Mouse (Mus musculus) urinary bladder, postnatal 14 days (tissue): ENCODE data around the gene Prdm10.

Source experiments
- DNase-seq: peaks from one replicate; pipeline ENCODE4 v3.0.0; 2021; ENCODE audit warnings: low spot score

Prdm10 gene

DNA sequence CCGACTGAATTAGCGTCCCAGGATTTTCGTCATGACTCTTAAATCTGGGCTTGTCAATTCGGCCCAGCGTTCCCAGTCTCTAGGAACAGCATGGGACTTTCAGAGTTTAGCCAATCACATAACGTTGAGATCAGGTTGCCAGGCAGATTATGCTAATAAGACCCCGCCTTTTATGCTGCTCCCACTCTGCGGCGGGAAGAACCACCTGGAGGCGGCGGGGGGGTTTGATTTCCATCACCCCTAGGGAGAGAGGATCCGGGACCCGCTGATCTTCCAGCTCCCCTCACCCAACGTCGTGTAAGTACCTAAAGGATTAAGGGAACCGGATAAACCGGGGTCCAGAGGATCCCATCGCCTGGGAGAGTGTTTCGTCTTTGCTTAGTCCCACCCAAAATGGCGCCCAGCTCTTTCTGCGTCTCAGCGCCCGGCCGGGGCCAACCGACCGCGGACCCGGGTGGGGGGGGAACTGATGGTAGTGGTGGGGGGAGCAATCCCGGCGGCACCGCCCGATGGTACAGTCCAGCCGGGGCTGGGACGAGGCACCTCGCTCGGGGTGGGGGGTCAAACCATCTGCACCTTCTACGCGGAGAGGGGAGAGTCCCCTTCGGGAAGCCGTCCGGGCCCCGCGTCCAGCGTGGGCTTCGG is at the start of gene Prdm10:
Prdm10 (plus strand) TSS at position 173 of the 645 bp plus-strand sequence.
- peak; percentile 94 for DNase-seq

DNA sequence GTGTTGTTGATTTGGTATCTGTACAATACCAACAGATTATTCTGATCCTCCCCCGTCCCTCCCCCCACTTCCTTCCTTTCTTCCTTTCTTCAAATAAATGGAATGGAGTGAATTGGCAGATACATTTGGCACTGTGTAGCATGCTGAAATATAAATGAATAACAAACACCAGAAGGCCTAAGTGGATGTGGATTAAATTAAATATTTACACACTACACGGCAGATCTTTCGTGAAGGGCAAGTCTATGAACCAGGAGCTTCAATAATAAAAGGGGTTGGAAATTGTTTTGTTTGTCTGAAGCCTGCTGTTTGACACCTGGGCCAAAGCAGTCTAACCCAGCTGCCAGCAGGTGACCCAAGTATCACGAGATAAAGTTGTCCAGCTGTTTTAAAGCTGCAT is 45.3 kb upstream of the Prdm10 start:
- no peak for DNase-seq

DNA sequence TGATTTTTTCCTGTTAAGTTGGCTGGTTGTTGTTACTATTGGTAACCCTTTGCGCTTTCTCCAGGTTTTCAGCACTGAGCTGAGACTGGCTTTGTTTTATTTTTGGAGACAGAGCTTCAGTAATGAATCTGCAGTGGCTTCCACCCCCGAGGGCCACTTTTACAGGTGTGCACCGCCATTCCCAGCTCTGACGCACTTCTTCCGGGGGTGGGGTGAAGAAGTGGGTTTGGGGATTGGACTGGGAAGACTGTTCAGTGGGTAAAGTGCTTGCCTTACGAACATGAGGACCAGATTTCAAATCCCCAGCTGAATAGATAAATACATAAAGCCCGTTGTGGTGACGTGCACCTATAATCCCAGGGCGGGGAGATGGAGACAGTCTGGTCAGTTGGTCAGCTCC is 44.8 kb upstream of the Prdm10 start:
- no peak for DNase-seq

DNA sequence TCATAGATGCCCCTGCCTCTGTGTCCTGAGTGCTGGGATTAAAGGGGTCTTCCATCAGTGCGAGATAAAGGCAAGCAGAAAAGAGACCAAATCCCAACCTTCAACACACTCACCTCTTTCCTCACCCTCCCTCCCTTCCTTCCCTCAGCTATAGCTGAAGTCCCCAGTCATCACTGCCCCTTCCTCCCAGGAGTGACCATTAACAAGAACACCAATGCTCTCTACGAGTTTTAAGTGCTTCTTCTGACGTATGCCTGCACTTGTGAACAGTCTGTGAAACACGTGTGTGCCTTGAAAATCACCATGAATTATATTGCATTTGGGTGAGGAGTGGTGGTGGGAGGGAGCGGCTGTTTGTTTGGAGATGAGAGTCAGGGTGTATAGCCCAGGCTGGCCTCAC is 44.3 kb upstream of the Prdm10 start:
- no peak for DNase-seq

DNA sequence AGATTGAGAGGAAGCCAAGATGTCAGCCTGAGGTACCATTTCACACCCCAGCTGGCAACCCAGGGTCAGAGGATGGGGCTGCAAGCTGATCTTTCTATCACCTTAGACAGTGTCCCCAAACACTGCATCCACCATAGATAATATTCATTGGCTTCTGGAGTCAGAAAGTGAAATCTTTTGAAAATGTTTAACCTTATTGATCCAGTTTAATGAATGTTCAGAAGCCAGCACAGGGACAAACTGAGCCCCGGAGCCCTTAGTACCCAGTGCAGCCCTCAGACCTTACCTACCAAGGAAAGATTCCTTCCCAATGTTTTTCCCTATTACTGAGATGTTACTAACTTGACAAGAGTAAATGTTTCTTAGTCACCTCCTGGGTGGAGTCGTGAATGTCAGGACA is 41.8 kb upstream of the Prdm10 start:
- no peak for DNase-seq

DNA sequence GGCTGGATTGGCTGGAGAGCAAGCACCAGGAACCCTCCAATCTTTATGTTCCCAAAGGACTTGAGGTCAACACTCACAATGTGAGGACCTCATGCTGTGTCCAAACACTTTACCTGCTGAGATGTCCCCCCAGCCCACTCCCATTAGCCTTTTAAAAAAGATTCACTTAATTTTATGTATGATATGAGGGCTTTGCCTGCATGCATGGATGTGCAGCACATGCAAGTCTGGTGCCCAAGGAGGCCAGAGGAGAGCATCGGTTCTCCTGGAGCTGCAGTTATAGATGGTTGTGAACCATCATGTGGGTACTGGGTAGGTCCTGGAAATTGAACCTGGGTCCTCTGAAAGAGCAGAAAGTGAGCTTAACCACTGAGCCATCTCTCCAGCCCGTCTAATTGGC is 40.8 kb upstream of the Prdm10 start:
- no peak for DNase-seq

DNA sequence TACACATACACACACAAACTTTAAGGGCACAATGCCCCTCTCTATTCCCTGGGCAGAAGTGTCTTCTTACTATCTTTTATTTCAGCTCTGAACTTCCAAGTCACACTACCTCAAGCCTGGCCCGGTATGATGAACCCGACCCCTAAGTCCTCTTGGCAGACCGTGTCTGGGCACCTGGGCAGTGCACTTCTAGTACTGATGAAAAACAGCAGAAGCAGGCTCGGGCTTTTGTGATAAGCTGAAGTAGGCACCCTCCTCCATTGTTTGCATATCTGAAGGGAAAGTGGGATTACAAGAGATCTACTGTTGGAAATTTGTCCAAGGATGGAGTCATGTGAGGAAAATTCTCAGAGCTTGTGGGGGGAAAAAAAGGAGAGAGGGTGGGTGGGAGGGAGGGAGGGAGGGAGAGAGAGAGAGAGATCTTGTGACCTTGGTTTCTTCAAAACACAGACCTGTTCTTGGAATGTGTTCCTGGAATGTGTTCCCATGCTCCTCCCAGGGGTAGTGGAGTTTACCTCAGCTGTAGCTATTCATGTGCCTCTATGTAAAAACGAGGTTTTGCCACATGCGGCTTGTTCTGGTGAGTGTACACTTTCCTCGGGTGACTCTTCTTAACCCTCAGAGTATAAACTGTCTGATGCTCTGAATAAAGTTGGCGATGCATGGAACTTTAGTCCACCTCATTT is 39.7 kb upstream of the Prdm10 start:
- DNase-seq: no peak

DNA sequence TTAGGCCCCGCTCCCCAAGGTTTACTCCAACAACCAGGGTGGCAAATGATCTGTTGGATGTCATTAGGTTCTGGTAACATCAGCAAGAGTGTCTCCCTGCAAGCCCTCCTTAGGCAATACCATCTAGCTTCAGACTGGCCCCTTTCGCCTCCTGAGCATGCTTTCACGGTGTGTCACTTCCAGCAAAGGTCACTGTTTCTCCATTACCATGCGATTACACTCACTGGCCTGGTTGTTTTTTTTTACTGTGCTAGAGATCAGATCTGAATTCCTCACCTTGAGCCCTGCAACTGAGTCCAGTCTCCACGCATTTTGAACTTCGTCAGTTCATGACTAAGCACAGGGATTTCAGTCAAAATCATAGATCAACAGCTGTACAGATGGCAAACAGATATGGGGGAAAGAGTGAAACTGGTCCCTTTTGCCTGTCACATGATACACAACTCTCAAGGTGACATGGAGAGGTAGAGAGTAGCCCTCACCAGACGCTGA is 39.1 kb upstream of the Prdm10 start:
- DNase-seq: no peak

DNA sequence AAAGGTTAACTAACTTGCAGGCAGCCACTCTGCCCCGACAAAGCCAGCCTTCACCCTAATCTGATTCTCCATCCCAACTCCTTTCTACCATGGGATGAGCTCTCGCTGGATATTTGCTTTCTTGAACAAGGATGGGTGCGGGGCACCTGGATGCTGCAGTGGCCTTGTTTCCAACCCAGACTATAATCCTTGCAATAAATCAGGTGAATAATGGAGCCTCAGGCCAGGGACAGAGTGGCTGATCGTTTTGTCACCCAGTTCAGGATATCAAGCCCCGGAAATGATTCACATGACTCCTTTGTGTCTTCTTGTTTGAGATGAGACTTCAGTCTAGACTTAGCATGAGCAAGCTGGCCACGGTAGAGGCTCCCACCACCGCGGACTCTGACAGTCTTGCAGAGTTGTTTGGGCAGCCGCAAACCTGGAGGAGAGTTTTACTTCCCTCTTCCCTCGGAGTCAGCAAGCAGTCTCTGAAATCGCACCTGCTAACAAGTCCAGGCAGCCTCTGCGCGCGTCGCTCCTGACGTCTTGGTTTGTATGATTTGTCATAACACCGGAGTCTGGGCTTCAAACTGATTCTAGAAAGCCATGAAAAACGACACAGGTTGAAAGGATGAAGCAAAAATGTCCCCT is 36.9 kb upstream of the Prdm10 start:
- peak; percentile 27 for DNase-seq

DNA sequence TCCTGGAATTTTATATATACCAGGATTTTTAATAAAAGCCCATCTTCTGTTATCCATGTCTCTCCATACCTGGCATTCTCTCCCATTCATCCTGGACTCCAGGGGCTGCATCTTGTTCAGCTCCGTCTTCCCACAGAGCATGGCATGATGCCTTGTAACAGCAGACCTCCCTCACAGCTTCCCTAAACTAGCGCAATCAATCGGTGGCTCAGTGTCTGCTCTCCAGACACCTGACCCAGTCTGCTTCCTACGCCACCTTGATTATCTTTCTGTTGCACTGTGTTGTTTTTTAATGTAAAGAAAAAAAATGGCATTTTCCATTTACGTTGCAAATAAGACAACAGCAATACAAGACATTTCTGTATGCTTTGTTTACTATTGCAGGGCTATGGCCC is 36.4 kb upstream of the Prdm10 start:
- no peak for DNase-seq

DNA sequence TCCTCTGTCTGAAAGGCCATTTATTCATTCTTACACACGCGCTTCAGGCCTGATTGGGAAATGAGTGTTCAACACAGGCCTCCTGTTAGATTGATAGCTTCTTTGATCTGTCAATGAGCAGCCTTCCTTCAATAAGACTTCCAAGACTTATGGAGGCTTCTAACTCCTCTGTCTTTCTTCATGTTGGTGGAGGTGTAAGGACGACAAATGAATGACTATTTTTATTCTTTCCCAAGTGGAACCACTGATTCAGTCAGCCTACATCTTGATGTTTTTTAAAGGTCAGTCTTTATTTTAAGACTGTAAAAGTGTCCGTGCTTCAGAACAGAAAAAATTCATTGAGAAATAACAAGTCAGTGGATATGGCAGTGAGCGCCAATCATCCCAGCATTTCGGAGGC is 35.3 kb upstream of the Prdm10 start:
- DNase-seq: no peak

DNA sequence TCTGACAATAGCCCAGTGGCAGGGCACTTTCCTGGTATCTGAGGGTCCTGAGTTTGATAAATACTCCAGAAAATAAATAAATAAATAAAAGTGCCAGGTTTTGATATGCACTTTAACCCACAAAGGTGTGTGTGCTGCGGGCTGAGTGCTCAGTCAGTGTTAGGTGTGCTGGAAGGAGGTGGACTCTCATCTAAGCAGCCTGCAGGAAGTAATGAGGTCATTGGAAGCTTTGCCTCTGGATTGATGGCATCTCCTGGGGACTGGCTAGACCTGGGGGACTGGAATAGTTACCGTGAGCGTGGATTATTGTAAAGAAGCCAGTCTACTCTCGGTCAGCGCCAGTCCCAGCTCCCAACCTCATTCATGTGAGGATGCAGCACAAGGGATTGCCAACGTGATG is 33.9 kb upstream of the Prdm10 start:
- no peak for DNase-seq

DNA sequence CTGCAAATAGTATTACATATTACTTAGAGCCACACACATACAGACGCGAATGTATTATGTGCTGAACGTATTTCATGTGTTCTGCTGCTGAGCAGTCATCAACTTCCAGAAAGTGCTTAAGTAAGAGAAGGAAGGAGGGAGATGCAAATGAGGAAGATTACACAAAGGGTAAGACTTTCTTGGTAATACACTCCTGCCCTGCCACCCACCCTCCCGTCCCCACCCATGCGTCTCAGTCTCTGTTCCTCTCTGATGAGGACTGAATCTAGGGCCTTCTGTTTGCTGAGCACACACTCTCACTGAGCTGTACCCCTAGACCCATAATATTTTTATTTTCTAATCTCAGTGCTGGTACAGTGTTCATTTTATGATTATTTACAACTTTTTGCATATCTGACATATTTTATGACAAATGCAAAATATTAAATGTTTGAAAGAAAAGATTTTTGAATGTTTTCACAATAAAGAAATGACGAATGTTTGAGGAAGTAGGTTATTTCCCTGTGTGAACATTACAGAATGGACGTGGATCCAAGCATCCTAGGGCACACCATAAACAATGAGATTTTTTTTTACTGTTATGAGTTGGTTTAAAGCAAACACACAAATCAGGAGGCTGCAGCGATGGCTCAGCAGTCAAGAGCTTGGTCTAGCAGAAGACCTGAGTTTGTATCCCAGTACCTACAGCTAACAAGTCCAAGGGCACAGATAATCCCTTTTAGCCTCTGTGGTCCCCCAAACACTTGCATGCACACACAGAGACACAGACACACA is 32.7 kb upstream of the Prdm10 start:
- no peak for DNase-seq

DNA sequence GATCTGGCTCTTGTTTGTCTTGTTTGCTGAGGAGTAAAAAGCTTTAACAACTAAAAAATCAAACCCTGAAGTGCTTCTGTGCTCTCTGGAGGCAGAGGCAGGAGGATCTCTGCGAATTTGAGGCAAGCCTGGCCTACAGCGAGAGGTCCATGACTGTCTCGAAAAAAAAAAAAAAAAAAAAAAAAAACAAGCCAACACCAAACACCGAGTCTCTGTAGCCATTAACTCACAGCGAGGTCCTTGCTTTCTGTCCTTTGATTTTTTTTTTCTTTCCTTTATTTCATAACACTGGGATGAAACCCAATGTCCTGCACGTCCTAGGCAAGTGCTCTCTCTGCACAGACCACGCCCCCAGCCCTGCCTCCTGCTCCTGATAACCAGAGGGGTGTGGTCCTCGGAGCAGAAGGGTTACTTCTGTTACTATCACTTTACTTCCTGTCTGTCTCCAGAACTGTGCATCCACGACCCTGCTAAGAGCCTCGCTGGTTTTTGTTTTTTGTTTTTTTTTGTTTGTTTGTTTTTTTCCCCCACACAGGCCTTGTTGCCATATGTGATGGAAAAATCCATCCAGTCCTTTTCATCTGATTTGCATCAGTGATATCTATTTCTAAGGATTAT is 28.0 kb upstream of the Prdm10 start:
- DNase-seq: peak; percentile 53

DNA sequence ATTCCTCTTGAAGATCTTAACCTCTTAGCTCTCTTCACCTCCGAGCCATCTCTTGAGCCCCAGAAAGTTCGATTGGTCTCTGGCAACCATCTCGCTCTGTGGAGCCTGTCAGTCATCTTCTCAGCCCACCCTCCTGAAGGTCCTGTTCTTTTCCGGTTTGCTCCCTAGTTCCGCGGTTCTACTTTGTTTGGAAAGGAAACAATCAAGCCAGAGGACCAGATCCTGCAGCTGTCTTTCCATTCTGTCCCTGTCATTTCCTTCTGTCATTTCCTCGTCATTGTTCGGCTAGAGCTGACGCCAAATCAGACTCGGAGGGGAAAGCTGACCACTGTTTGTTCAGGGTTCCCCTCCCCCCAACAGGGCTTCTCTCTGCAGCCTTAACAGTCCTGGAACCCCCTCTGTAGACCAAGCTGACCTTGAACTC is 27.0 kb upstream of the Prdm10 start:
- DNase-seq: no peak

DNA sequence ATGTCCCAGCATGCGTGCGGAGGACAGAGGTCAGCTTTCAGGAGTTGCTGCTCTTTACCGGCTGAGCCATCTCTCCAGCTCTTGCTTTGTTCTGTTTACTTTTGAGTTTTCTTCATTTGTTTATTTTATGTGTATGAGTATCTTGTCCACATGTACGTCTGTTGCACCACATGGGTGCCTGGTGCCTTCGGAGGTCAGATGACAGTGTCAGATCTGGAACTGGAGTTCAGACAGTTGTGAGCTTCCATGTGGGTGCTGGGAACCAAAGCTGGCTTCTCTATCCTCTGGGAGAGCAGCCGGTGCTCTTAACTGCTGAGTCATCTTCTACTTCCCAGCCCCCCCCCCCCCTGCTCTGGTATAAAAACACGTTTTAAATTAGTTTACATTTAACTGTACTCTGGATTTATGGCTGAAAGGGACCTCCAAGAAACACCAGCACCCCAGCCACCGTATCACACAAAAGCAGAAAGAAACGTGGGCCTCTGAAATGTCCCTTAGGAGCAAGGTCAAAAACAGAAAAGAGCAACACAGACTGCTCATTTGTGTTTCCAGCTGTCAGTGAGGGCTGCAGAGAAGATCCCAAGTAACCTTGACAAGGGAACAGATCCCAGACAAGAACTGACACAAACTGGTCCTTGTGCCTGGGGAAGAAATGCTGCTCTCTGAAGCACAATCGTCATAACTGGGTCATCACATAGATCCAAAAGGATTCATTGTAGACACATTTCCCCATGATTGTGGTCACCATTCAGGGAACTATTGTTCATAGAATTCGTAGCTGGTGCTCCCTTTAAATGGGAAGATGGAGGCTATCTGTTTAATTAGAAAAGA is 26.3 kb upstream of the Prdm10 start:
- DNase-seq: peak; percentile 37

DNA sequence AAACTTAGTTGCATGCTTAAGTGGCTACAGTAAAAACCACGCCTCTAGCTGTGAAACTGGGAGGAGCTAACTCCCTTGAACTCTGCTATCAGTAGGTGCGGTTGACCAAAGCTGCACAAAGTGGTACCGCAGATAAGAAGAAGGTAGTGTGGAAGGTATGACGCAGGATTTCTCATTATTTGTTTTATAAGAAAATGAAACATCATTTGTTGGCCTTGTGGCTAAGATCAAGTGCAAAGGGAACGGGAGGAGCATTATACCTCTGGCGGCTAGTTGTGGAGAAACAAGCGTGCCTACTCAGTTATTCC is 25.7 kb upstream of the Prdm10 start:
- DNase-seq: peak; percentile 35

DNA sequence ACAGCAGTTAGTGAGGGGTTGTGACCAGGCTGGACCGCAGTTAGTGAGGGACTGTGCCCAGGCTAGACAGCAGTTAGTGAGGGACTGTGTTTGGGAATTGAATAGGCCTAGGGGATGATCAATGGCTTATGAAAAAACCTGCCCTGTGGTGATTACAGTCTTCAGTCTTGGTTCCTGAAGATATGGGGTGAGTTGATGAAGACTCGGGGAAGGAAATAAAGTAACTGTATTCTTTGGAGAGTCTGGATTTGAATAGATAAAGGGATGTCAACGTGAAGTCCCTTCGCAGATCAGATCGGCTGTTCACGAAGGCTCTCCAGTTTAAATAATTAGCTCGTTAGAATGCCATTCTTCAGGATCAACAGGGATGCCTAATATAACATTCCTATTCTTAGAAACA is 24.4 kb upstream of the Prdm10 start:
- no peak for DNase-seq

DNA sequence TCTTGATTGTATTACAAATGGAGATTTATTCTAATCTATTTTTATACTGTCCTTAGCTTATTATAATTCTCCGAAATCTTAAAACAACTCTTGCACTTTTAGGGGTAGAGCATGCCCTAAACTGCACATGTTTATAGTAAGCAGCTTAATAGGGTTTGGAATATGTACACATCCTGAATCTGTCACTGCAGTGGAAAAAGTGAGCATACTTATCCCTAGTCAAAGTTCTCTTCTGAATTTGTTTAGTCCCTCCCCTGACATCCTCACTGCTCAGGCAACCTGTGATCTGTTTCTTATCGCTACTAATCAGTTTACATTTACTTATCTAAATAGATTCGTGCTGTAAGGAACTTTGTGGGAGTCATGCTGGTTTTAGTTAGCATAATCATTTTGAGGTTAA is 22.1 kb upstream of the Prdm10 start:
- DNase-seq: no peak

DNA sequence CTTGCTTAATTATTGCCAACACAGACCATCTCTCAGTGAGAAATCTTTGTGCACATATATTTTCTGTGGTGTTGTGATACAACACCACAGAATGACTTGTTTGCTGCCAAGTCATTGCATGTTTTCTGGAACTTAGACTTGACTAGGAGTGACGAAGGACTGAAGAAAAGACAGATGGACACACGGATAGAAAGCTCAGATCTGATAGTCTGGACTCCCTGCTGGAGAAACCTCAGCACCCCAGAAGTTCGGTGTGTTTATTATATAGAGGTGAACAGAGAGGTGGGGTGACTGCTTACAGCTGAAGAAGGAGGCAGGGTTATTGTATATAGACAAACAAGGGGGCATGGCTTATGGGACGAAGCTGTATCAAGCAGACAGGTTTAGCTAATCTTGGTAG is 20.1 kb upstream of the Prdm10 start:
- no peak for DNase-seq
